Mouse (Mus musculus): ENCODE measurements around the gene Olfr901. TPM values are rescaled to one million over a fixed set of nuclear protein-coding genes. Genes with fewer than 3 reads are reported as not detected.
"Not testable (repeated sequence)": the region's sequence is repeated elsewhere in the genome, so short reads cannot be mapped to it uniquely, and the experiment has no call there.

The Olfr901 gene
- not detected in 2 replicates for polyA plus RNA-seq (2014; fragmentation: Nextera tagmentation; extraction: Ambion mirVana)

DNA sequence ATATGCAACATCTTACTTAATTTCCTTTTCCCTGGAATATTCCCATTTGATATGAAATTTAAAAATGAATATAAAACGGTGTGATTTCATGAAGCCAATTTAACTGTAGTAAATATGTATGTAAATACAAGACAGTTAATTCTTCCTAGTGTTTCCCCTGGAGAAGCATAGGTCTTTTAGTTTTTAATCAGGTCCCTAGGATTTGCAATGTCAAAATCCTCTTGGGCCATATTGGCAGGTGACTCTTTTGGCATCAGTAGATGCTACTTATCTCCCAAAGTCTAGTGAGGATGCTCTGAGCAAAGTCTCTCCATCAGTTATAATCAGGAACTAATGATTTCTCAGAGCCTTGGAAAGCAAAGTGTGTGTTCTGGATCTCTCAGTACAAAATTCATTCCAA is at the start of gene Olfr901:
Gene Olfr901 (plus strand): TSS at position 301 of the 400 bp plus-strand sequence.
- ATAC-seq (replicated peaks; ENCODE audit: low FRiP score): no peak
- Histone ChIP-seq H3K27ac (ENCODE audit: low read depth, low read length) (no peak within 1 kb of the TSS), H3K4me2 (ENCODE audit: low read depth, low read length, severe bottlenecking) (no peak within 1 kb of the TSS), H3K4me3 (ENCODE audit: low read depth, low read length) (no peak within 1 kb of the TSS), H3K27me3 (ENCODE audit: control insufficient read depth, insufficient read depth, low read length) (no peaks in the 10 kb centered on the region), H3K36me3 (ENCODE audit: control insufficient read depth, insufficient read depth, low read length) (no peaks in the 10 kb centered on the region), H3K9ac (ENCODE audit: low read length) (no peak within 1 kb of the TSS), H3K9me3 (ENCODE audit: control insufficient read depth, low read length) (no peaks in the 10 kb centered on the region), H3K4me1 (replicated peaks; ENCODE audit: control insufficient read depth, insufficient read depth, low read length) (no peaks in the 10 kb centered on the region)
- WGBS: 91% methylated on average over 1 of the region's 1 CpGs
- DNase-seq (ENCODE audit: low spot score): no peak

DNA sequence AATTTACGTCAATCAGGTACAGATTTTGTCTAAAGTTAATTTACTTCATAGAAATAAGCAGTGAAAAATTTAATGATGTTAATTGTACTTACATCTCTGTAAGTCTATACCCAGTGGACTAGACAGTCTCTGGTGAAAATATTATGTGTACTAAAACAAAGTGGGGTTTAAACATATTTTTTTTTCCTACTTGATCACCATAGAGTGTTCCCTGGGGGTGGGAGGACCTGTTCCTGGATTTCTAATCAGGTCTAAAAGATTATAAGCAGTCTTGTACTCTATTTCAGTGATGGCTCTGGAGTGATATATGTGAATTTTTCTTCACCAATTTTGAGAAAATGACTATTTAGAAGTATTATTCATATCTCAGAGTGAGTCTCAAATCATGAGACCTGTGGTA is 27.9 kb upstream of the Olfr901 start, which contains the start of gene Olfr147:
Gene Olfr147 (plus strand): TSS at position 301 of the 400 bp plus-strand sequence.
- ATAC-seq (replicated peaks; ENCODE audit: low FRiP score) (no peak), DNase-seq (ENCODE audit: low spot score) (no peak)
- Histone ChIP-seq H3K27ac (ENCODE audit: low read depth, low read length) (no peak within 1 kb of the TSS), H3K4me2 (ENCODE audit: low read depth, low read length, severe bottlenecking) (no peak within 1 kb of the TSS), H3K4me1 (replicated peaks; ENCODE audit: control insufficient read depth, insufficient read depth, low read length) (no peaks in the 10 kb centered on the region), H3K9me3 (ENCODE audit: control insufficient read depth, low read length) (no peaks in the 10 kb centered on the region), H3K9ac (ENCODE audit: low read length) (no peak within 1 kb of the TSS), H3K4me3 (ENCODE audit: low read depth, low read length) (no peak within 1 kb of the TSS), H3K36me3 (ENCODE audit: control insufficient read depth, insufficient read depth, low read length) (no peaks in the 10 kb centered on the region), H3K27me3 (ENCODE audit: control insufficient read depth, insufficient read depth, low read length) (no peaks in the 10 kb centered on the region)
- WGBS: 92% methylated on average over 1 of the region's 1 CpGs

DNA sequence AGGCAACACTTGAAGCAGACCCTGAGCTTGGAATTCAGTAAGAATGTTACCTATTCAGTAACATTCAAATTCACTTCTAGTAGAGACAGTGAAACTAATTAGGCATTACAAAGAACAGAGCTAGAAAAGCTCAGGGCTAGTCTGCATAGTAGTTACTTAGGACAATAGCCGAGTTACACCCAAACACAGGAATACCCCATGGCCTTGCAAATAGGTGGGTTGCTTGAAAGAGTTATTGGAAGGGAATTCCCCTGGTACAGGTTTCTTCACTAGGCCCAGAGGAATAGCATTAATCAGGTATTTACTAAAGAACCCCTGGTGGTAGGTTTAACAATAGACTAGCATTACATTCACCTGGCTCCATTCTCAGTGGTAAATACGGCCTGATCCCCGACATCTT is 21.8 kb upstream of the Olfr901 start:
- ATAC-seq (replicated peaks; ENCODE audit: low FRiP score); H3K4me3 ChIP-seq (ENCODE audit: low read depth, low read length); H3K36me3 ChIP-seq (ENCODE audit: control insufficient read depth, insufficient read depth, low read length); H3K27me3 ChIP-seq (ENCODE audit: control insufficient read depth, insufficient read depth, low read length); H3K4me1 ChIP-seq (replicated peaks; ENCODE audit: control insufficient read depth, insufficient read depth, low read length); H3K27ac ChIP-seq (ENCODE audit: low read depth, low read length); H3K9me3 ChIP-seq (ENCODE audit: control insufficient read depth, low read length); H3K9ac ChIP-seq (ENCODE audit: low read length); DNase-seq (ENCODE audit: low spot score); H3K4me2 ChIP-seq (ENCODE audit: low read depth, low read length, severe bottlenecking): not testable (repeated sequence)
- 86% methylated on average over 3 of the region's 3 CpGs for whole genome bisulfite sequencing

DNA sequence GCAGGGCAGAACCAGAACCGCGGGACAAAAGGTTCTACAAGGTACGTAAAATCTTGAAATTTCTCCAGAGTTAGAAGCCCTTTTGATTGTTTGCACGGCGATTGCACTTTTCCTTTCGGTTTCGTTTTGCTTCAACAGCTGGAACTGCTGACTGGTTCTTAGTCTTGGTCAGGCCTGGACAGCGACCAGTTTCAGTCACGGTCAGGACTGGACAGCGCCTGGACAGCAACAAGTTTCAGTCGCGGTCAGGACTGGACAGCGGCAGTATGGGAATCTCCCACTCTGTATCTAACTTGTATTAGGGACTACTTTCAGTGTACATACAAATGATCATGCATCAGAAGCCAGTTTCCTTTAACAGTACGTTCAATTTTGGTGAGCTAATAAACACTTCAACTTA is 15.8 kb upstream of the Olfr901 start:
- H3K36me3 ChIP-seq (ENCODE audit: control insufficient read depth, insufficient read depth, low read length); H3K27me3 ChIP-seq (ENCODE audit: control insufficient read depth, insufficient read depth, low read length): not testable (repeated sequence)
- DNase-seq (ENCODE audit: low spot score): peak; percentile 52

DNA sequence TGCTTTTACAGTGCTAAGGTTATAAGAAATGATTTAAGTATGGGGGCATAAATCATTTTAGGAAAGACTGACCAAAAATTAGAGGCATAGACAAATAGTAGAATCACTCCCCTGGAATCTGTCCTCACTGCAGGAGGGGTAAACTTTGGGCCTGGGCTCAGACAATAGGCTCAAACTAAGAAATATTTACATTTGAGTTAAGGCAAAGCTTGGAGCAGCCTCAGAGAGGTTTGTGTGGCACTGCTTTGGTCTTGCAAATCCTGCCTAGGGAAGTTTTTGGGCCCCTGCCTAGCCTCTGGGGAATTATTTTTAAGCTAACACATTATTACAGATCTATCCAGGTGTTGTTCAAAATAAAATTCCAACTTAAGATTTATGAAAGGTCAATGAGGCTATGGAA is 5.5 kb upstream of the Olfr901 start:
- Histone ChIP-seq H3K4me3 (ENCODE audit: low read depth, low read length) (no peak overlapping the region), H3K36me3 (ENCODE audit: control insufficient read depth, insufficient read depth, low read length) (no peaks in the 10 kb centered on the region), H3K9ac (ENCODE audit: low read length) (no peak overlapping the region), H3K27me3 (ENCODE audit: control insufficient read depth, insufficient read depth, low read length) (no peaks in the 10 kb centered on the region), H3K9me3 (ENCODE audit: control insufficient read depth, low read length) (no peaks in the 10 kb centered on the region), H3K4me2 (ENCODE audit: low read depth, low read length, severe bottlenecking) (no peak overlapping the region), H3K27ac (ENCODE audit: low read depth, low read length) (no peak overlapping the region), H3K4me1 (replicated peaks; ENCODE audit: control insufficient read depth, insufficient read depth, low read length) (no peaks in the 10 kb centered on the region)
- ATAC-seq (replicated peaks; ENCODE audit: low FRiP score) (no peak), DNase-seq (ENCODE audit: low spot score) (no peak)

More for the DNA sequence above, 15.8 kb upstream of the Olfr901 start:
- not testable (repeated sequence) for ATAC-seq (replicated peaks; ENCODE audit: low FRiP score); H3K4me1 ChIP-seq (replicated peaks; ENCODE audit: control insufficient read depth, insufficient read depth, low read length); H3K9ac ChIP-seq (ENCODE audit: low read length); H3K27ac ChIP-seq (ENCODE audit: low read depth, low read length); H3K4me3 ChIP-seq (ENCODE audit: low read depth, low read length); H3K9me3 ChIP-seq (ENCODE audit: control insufficient read depth, low read length); H3K4me2 ChIP-seq (ENCODE audit: low read depth, low read length, severe bottlenecking)
- 95% methylated on average over 14 of the region's 14 CpGs for WGBS

DNA sequence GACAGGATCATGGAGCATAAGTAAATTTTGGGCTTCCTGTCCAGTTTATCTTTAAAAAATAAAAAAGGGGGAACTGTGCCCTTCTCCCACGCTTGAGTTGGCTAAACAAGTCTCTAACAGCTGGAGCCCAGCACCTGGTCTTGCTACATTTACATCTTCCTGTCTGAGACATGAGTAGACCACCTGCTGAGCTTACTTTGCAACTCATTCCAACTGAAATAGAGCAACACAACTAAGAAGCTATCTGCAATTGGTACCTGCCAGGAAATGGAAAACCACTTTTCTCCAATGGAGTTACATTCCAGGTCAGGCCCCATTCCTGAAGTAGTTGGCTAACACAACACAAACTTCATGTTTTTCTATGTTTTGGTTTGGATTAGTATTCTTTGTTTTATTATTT is 2.2 kb upstream of the Olfr901 start:
- ATAC-seq (replicated peaks; ENCODE audit: low FRiP score) (no peak), DNase-seq (ENCODE audit: low spot score) (no peak)
- no peaks in the 10 kb centered on the region for H3K9me3 ChIP-seq (ENCODE audit: control insufficient read depth, low read length)
- 56% methylated on average over 1 of the region's 1 CpGs for WGBS
- no peaks in the 10 kb centered on the region for H3K4me1 ChIP-seq (replicated peaks; ENCODE audit: control insufficient read depth, insufficient read depth, low read length)
- H3K4me3 ChIP-seq (ENCODE audit: low read depth, low read length): no peak overlapping the region
- H3K4me2 ChIP-seq (ENCODE audit: low read depth, low read length, severe bottlenecking): no peak overlapping the region
- no peaks in the 10 kb centered on the region for H3K36me3 ChIP-seq (ENCODE audit: control insufficient read depth, insufficient read depth, low read length)
- H3K27me3 ChIP-seq (ENCODE audit: control insufficient read depth, insufficient read depth, low read length): no peaks in the 10 kb centered on the region
- H3K27ac ChIP-seq (ENCODE audit: low read depth, low read length): no peak overlapping the region
- H3K9ac ChIP-seq (ENCODE audit: low read length): no peak overlapping the region

DNA sequence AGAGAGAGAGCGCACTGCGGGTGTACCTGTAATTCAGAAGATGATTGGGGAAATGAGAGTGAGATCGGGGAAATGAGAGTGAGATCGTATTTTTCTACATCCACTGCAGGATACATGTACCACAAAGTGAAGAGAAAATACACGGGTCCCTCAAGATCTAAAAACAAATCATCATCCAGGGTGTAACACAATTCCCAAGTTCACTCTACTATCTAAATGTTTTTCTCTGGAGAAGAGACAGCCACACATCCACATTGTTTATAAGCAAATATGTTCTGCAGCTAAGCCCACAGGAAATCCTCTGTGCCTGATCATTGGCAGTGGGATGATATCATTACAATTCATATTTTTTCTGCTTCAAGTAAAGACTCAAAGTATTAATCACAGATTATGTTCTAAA is 18.1 kb downstream of the Olfr901 start, which contains the start of gene Olfr902:
Gene Olfr902 (plus strand): TSS at position 301 of the 400 bp plus-strand sequence.
- no peak for ATAC-seq (replicated peaks; ENCODE audit: low FRiP score)
- Histone ChIP-seq H3K4me3 (ENCODE audit: low read depth, low read length) (no peak within 1 kb of the TSS), H3K27me3 (ENCODE audit: control insufficient read depth, insufficient read depth, low read length) (no peaks in the 10 kb centered on the region), H3K9me3 (ENCODE audit: control insufficient read depth, low read length) (no peaks in the 10 kb centered on the region), H3K36me3 (ENCODE audit: control insufficient read depth, insufficient read depth, low read length) (no peaks in the 10 kb centered on the region), H3K27ac (ENCODE audit: low read depth, low read length) (no peak within 1 kb of the TSS), H3K4me2 (ENCODE audit: low read depth, low read length, severe bottlenecking) (no peak within 1 kb of the TSS), H3K4me1 (replicated peaks; ENCODE audit: control insufficient read depth, insufficient read depth, low read length) (no peaks in the 10 kb centered on the region), H3K9ac (ENCODE audit: low read length) (no peak within 1 kb of the TSS)
- no peak for DNase-seq (ENCODE audit: low spot score)
- WGBS: 93% methylated on average over 5 of the region's 5 CpGs

DNA sequence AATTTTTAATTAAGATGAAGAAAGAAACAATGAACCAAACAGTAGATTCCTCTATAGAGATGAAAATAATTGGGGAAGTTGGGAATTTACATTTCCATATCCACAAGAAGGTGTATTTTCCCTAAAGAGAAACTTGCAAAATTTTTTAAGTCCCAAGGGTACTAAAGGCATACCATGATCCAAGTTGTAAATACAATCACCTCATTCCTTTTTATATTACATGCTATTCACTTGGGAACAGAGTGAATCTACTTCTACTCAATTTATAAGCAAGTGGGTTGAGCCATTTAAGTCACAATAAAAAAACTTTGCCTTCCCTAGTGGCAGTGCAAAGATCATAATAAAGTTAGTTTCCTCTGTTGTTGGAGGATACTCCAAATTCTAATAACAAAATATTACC is 33.6 kb downstream of the Olfr901 start, which contains the start of gene Olfr904:
Gene Olfr904 (plus strand): TSS at position 301 of the 400 bp plus-strand sequence.
- DNase-seq (ENCODE audit: low spot score) (no peak), ATAC-seq (replicated peaks; ENCODE audit: low FRiP score) (no peak)
- H3K4me3 ChIP-seq (ENCODE audit: low read depth, low read length): no peak within 1 kb of the TSS
- H3K9ac ChIP-seq (ENCODE audit: low read length): no peak within 1 kb of the TSS
- H3K9me3 ChIP-seq (ENCODE audit: control insufficient read depth, low read length): no peaks in the 10 kb centered on the region
- H3K4me2 ChIP-seq (ENCODE audit: low read depth, low read length, severe bottlenecking): no peak within 1 kb of the TSS
- no peaks in the 10 kb centered on the region for H3K4me1 ChIP-seq (replicated peaks; ENCODE audit: control insufficient read depth, insufficient read depth, low read length)
- H3K27me3 ChIP-seq (ENCODE audit: control insufficient read depth, insufficient read depth, low read length): no peaks in the 10 kb centered on the region
- no peaks in the 10 kb centered on the region for H3K36me3 ChIP-seq (ENCODE audit: control insufficient read depth, insufficient read depth, low read length)
- H3K27ac ChIP-seq (ENCODE audit: low read depth, low read length): no peak within 1 kb of the TSS

DNA sequence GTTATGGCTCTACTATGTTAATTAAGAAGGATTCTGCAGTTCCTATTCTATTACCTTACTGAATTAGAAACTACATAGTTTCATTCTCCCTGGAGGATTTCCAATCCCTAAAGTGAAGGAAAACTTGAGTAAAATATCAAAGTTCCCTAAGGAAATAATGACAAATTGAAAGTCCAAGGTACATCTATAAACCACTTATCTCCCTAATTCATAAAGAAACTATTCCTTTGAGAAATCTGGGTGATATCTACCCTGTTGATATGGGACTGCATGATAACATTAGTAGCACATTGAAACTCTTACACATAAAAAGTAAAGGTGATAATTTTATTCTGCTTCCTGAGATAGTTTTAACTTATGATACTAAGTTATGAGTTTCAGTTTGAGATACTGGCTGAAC is 41.6 kb downstream of the Olfr901 start, which contains the start of gene Olfr905:
Gene Olfr905 (plus strand): TSS at position 301 of the 400 bp plus-strand sequence.
- DNase-seq (ENCODE audit: low spot score): no peak
- Histone ChIP-seq H3K4me3 (ENCODE audit: low read depth, low read length) (no peak within 1 kb of the TSS), H3K27me3 (ENCODE audit: control insufficient read depth, insufficient read depth, low read length) (no peaks in the 10 kb centered on the region), H3K36me3 (ENCODE audit: control insufficient read depth, insufficient read depth, low read length) (no peaks in the 10 kb centered on the region), H3K27ac (ENCODE audit: low read depth, low read length) (no peak within 1 kb of the TSS), H3K4me1 (replicated peaks; ENCODE audit: control insufficient read depth, insufficient read depth, low read length) (no peaks in the 10 kb centered on the region), H3K9me3 (ENCODE audit: control insufficient read depth, low read length) (no peaks in the 10 kb centered on the region), H3K9ac (ENCODE audit: low read length) (no peak within 1 kb of the TSS), H3K4me2 (ENCODE audit: low read depth, low read length, severe bottlenecking) (no peak within 1 kb of the TSS)
- no peak for ATAC-seq (replicated peaks; ENCODE audit: low FRiP score)

Data from forebrain, embryonic 11.5 days (tissue).